ENCODE assay signal across 8 mouse cellular contexts in genomic region chr14:12531101-12531500, GRCm38 (mm10).
DNase-seq lines count a peak whose midpoint lies in the region; ATAC-seq lines count a peak whose summit lies in the region.

No protein-coding gene starts in this region.

- H3K36me3 ChIP-seq in forebrain, embryonic 15.5 days = peaks cover 11% of the 10 kb centered on the region; the same call in 1 of the 2 replicates
- H3K36me3 ChIP-seq in neural tube, embryonic 15.5 days = peaks cover 23% of the 10 kb centered on the region

- 0 out of 2 replicates have a peak overlapping the region, but pooled peaks have one; percentile 0 for H3K27ac ChIP-seq in forebrain, embryonic 15.5 days (replicated peaks)
- no peak overlapping the region for H3K27ac ChIP-seq in neural tube, embryonic 15.5 days (replicated peaks)

- no peaks in the 10 kb centered on the region for H3K27me3 ChIP-seq in forebrain, embryonic 15.5 days
- H3K27me3 ChIP-seq in neural tube, embryonic 15.5 days (replicated peaks) = no peaks in the 10 kb centered on the region

- no peak overlapping the region for H3K9ac ChIP-seq in forebrain, embryonic 15.5 days (replicated peaks)
- H3K9ac ChIP-seq in neural tube, embryonic 15.5 days (replicated peaks) = no peak overlapping the region

- no peak overlapping the region for H3K4me2 ChIP-seq in forebrain, embryonic 15.5 days (replicated peaks)
- H3K4me2 ChIP-seq in neural tube, embryonic 15.5 days = no peak overlapping the region

- H3K9me3 ChIP-seq in forebrain, embryonic 15.5 days = no peaks in the 10 kb centered on the region
- H3K9me3 ChIP-seq in neural tube, embryonic 15.5 days (replicated peaks) = no peaks in the 10 kb centered on the region

- peaks cover 19% of the 10 kb centered on the region for H3K4me1 ChIP-seq in forebrain, embryonic 15.5 days
- H3K4me1 ChIP-seq in neural tube, embryonic 15.5 days = peaks cover 6% of the 10 kb centered on the region; the same call in 1 of the 2 replicates

- H3K4me3 ChIP-seq in forebrain, embryonic 15.5 days = no peak overlapping the region
- H3K4me3 ChIP-seq in neural tube, embryonic 15.5 days (replicated peaks) = no peak overlapping the region

- 14% methylated on average over 1 of the region's 1 CpGs for WGBS in forebrain, embryonic 15.5 days
- WGBS in neural tube, embryonic 15.5 days = 45% methylated on average over 1 of the region's 1 CpGs

- peak; percentile 76 for ATAC-seq in forebrain, embryonic 15.5 days (replicated peaks)
- peak; percentile 74 for ATAC-seq in neural tube, embryonic 15.5 days (ENCODE audit: low FRiP score)

- peak; percentile 3 for DNase-seq in kidney, adult 18-20 months
- no peak for DNase-seq in kidney, adult 11 months
- DNase-seq in adrenal gland, postnatal 25 days = peak; percentile 13
- DNase-seq in layer of hippocampus, postnatal 36 days = peak; percentile 26 to 34
- DNase-seq in frontal cortex, postnatal 10 days (ENCODE audit: low spot score in 2 of 2) = no peak
- no peak for DNase-seq in thymus, postnatal 25 days

Comparison
In these comparisons a context has a peak if more than half of its experiments do, and no peak if none do; other contexts are left out.
1. DNase-seq: peak in kidney, adult 18-20 months (single experiment), adrenal gland, postnatal 25 days (single experiment) and layer of hippocampus, postnatal 36 days (2 of 2); none in kidney, adult 11 months (single experiment), frontal cortex, postnatal 10 days (0 of 2) and thymus, postnatal 25 days (single experiment).